Mouse (Mus musculus): Measurements from ENCODE around the gene Jak1. TPM values are rescaled to one million over a fixed set of nuclear protein-coding genes. Genes with fewer than 3 reads are reported as not detected.
A peak's percentile ranks its signal among the peaks of the same experiment; 100 is the strongest.

The Jak1 gene
- polyA plus RNA-seq, 1 experiment from 2014 or later = 81.4 TPM

GRCm38 (mm10) chr4:101202626-101203025 lies 62.5 kb downstream of the Jak1 start:
- no peaks in the 10 kb centered on the region for H3K36me3 ChIP-seq
- no peaks in the 10 kb centered on the region for H3K27me3 ChIP-seq
- H3K9me3 ChIP-seq (replicated peaks) = no peaks in the 10 kb centered on the region
- H3K4me3 ChIP-seq (replicated peaks) = no peak overlapping the region
- H3K27ac ChIP-seq (replicated peaks) = no peak overlapping the region; the same call in 1 of the 2 replicates
- 77% methylated on average over 10 of the region's 10 CpGs for WGBS
- H3K4me2 ChIP-seq (replicated peaks) = no peak overlapping the region
- ATAC-seq (ENCODE audit: insufficient number of reproducible peaks, low FRiP score, low TSS enrichment, low read depth) = no peak
- H3K4me1 ChIP-seq = peaks cover 20% of the 10 kb centered on the region
- H3K9ac ChIP-seq = no peak overlapping the region

- H3K36me3 ChIP-seq = no peaks in the 10 kb centered on the region
- no peaks in the 10 kb centered on the region for H3K27me3 ChIP-seq
- H3K4me3 ChIP-seq (replicated peaks) = no peak overlapping the region
- H3K9ac ChIP-seq = no peak overlapping the region
- 83% methylated on average over 8 of the region's 8 CpGs for WGBS
- peaks cover 26% of the 10 kb centered on the region for H3K4me1 ChIP-seq
- no peak overlapping the region for H3K4me2 ChIP-seq (replicated peaks)
- H3K27ac ChIP-seq (replicated peaks) = no peak overlapping the region
- no peak for ATAC-seq (ENCODE audit: insufficient number of reproducible peaks, low FRiP score, low TSS enrichment, low read depth)
- no peaks in the 10 kb centered on the region for H3K9me3 ChIP-seq (replicated peaks)
These were observed 65.5 kb downstream of the Jak1 start for GRCm38 (mm10) chr4:101199433-101200081.

- no peaks in the 10 kb centered on the region for H3K9me3 ChIP-seq (replicated peaks)
- no peak overlapping the region for H3K27ac ChIP-seq (replicated peaks)
- H3K9ac ChIP-seq = no peak overlapping the region
- H3K4me2 ChIP-seq (replicated peaks) = no peak overlapping the region
- no peak for ATAC-seq (ENCODE audit: insufficient number of reproducible peaks, low FRiP score, low TSS enrichment, low read depth)
- H3K4me3 ChIP-seq (replicated peaks) = no peak overlapping the region
- H3K4me1 ChIP-seq = peaks cover 26% of the 10 kb centered on the region
- H3K27me3 ChIP-seq = no peaks in the 10 kb centered on the region
- 50% methylated on average over 2 of the region's 2 CpGs for WGBS
- H3K36me3 ChIP-seq = no peaks in the 10 kb centered on the region
These were observed 66.7 kb downstream of the Jak1 start for GRCm38 (mm10) chr4:101198333-101198732.

GRCm38 (mm10) chr4:101197421-101198170 lies 67.5 kb downstream of the Jak1 start:
- no peaks in the 10 kb centered on the region for H3K27me3 ChIP-seq
- no peak overlapping the region for H3K4me3 ChIP-seq (replicated peaks)
- no peaks in the 10 kb centered on the region for H3K9me3 ChIP-seq (replicated peaks)
- no peak overlapping the region for H3K27ac ChIP-seq (replicated peaks)
- H3K4me1 ChIP-seq = peaks cover 26% of the 10 kb centered on the region
- H3K4me2 ChIP-seq (replicated peaks) = no peak overlapping the region
- no peak overlapping the region for H3K9ac ChIP-seq
- WGBS = 34% methylated on average over 9 of the region's 9 CpGs
- no peak for ATAC-seq (ENCODE audit: insufficient number of reproducible peaks, low FRiP score, low TSS enrichment, low read depth)
- no peaks in the 10 kb centered on the region for H3K36me3 ChIP-seq

- Histone ChIP-seq H3K27me3 (no peaks in the 10 kb centered on the region), H3K36me3 (peaks cover 2% of the 10 kb centered on the region; the same call in 1 of the 2 replicates), H3K9me3 (replicated peaks) (no peaks in the 10 kb centered on the region), H3K4me3 (replicated peaks) (no peak overlapping the region), H3K27ac (replicated peaks) (no peak overlapping the region), H3K9ac (no peak overlapping the region), H3K4me1 (peaks cover 19% of the 10 kb centered on the region), H3K4me2 (replicated peaks) (no peak overlapping the region)
- WGBS = 78% methylated on average over 2 of the region's 2 CpGs
- ATAC-seq (ENCODE audit: insufficient number of reproducible peaks, low FRiP score, low TSS enrichment, low read depth) = no peak
These were observed 68.7 kb downstream of the Jak1 start for GRCm38 (mm10) chr4:101196407-101196806.

GRCm38 (mm10) chr4:101194170-101194569 lies 70.9 kb downstream of the Jak1 start:
- Histone ChIP-seq H3K4me2 (replicated peaks) (no peak overlapping the region), H3K9ac (no peak overlapping the region), H3K4me3 (replicated peaks) (no peak overlapping the region)

GRCm38 (mm10) chr4:101192241-101192976 lies 72.7 kb downstream of the Jak1 start:
- WGBS = 94% methylated on average over 5 of the region's 5 CpGs
- Histone ChIP-seq H3K36me3 (peaks cover 18% of the 10 kb centered on the region), H3K4me1 (peaks cover 3% of the 10 kb centered on the region; the same call in 1 of the 2 replicates), H3K9ac (no peak overlapping the region), H3K9me3 (replicated peaks) (no peaks in the 10 kb centered on the region), H3K4me3 (replicated peaks) (no peak overlapping the region), H3K4me2 (replicated peaks) (no peak overlapping the region), H3K27me3 (no peaks in the 10 kb centered on the region), H3K27ac (replicated peaks) (no peak overlapping the region)
- no peak for ATAC-seq (ENCODE audit: insufficient number of reproducible peaks, low FRiP score, low TSS enrichment, low read depth)

More at GRCm38 (mm10) chr4:101194170-101194569, 70.9 kb downstream of the Jak1 start:
- H3K27ac ChIP-seq (replicated peaks) = no peak overlapping the region
- peaks cover 19% of the 10 kb centered on the region for H3K4me1 ChIP-seq
- no peaks in the 10 kb centered on the region for H3K27me3 ChIP-seq
- 72% methylated on average over 1 of the region's 1 CpGs for WGBS
- peaks cover 13% of the 10 kb centered on the region for H3K36me3 ChIP-seq
- ATAC-seq (ENCODE audit: insufficient number of reproducible peaks, low FRiP score, low TSS enrichment, low read depth) = no peak
- H3K9me3 ChIP-seq (replicated peaks) = no peaks in the 10 kb centered on the region

GRCm38 (mm10) chr4:101187381-101187780 lies 77.7 kb downstream of the Jak1 start:
- Histone ChIP-seq H3K4me3 (replicated peaks) (no peak overlapping the region), H3K27me3 (no peaks in the 10 kb centered on the region), H3K9me3 (replicated peaks) (no peaks in the 10 kb centered on the region), H3K36me3 (peaks cover 28% of the 10 kb centered on the region), H3K4me1 (no peaks in the 10 kb centered on the region), H3K27ac (replicated peaks) (no peak overlapping the region), H3K4me2 (replicated peaks) (no peak overlapping the region), H3K9ac (no peak overlapping the region)
- ATAC-seq (ENCODE audit: insufficient number of reproducible peaks, low FRiP score, low TSS enrichment, low read depth) = no peak
- 83% methylated on average over 4 of the region's 4 CpGs for WGBS

- peaks cover 35% of the 10 kb centered on the region for H3K36me3 ChIP-seq
- no peak; the same call in 1 of the 2 replicates for ATAC-seq (ENCODE audit: insufficient number of reproducible peaks, low FRiP score, low TSS enrichment, low read depth)
- 84% methylated on average over 5 of the region's 5 CpGs for WGBS
- no peak overlapping the region for H3K4me3 ChIP-seq (replicated peaks)
- H3K4me2 ChIP-seq (replicated peaks) = no peak overlapping the region
- H3K27me3 ChIP-seq = no peaks in the 10 kb centered on the region
- H3K9ac ChIP-seq = no peak overlapping the region
- H3K4me1 ChIP-seq = no peaks in the 10 kb centered on the region
- no peaks in the 10 kb centered on the region for H3K9me3 ChIP-seq (replicated peaks)
- no peak overlapping the region for H3K27ac ChIP-seq (replicated peaks)
These were observed 78.5 kb downstream of the Jak1 start for GRCm38 (mm10) chr4:101186591-101186990.

- no peak for ATAC-seq (ENCODE audit: insufficient number of reproducible peaks, low FRiP score, low TSS enrichment, low read depth)
- H3K36me3 ChIP-seq = peaks cover 24% of the 10 kb centered on the region
These were observed 79.9 kb downstream of the Jak1 start for GRCm38 (mm10) chr4:101185216-101185615.

GRCm38 (mm10) chr4:101182603-101183011 lies 82.5 kb downstream of the Jak1 start:
- Histone ChIP-seq H3K36me3 (peaks cover 25% of the 10 kb centered on the region), H3K4me2 (replicated peaks) (no peak overlapping the region), H3K4me1 (no peaks in the 10 kb centered on the region), H3K27ac (replicated peaks) (0 out of 2 replicates have a peak overlapping the region, but pooled peaks have one; percentile 34), H3K9me3 (replicated peaks) (no peaks in the 10 kb centered on the region), H3K27me3 (no peaks in the 10 kb centered on the region), H3K9ac (no peak overlapping the region), H3K4me3 (replicated peaks) (no peak overlapping the region)
- no peak for ATAC-seq (ENCODE audit: insufficient number of reproducible peaks, low FRiP score, low TSS enrichment, low read depth)
- WGBS = 66% methylated on average over 8 of the region's 9 CpGs

More at GRCm38 (mm10) chr4:101185216-101185615, 79.9 kb downstream of the Jak1 start:
- 54% methylated on average over 3 of the region's 3 CpGs for WGBS
- H3K4me3 ChIP-seq (replicated peaks) = no peak overlapping the region
- H3K9me3 ChIP-seq (replicated peaks) = no peaks in the 10 kb centered on the region
- no peak overlapping the region for H3K27ac ChIP-seq (replicated peaks)
- no peak overlapping the region for H3K9ac ChIP-seq
- H3K4me2 ChIP-seq (replicated peaks) = no peak overlapping the region
- H3K4me1 ChIP-seq = no peaks in the 10 kb centered on the region
- no peaks in the 10 kb centered on the region for H3K27me3 ChIP-seq
